Mouse (Mus musculus) kidney, postnatal 4 days (tissue): ENCODE data around the gene Duox1.

Experiments used
- DNase-seq, 2 experiments: peaks; one replicate each; pipeline ENCODE4 v3.0.0; 2021; ENCODE audit warnings: mixed read lengths in 2 of 2

Duox1 gene

GRCm38 (mm10) chr2:122355389-122355788, 39.9 kb downstream of the Duox1 start:
- no peak for DNase-seq

- DNase-seq, result no peak
Observed at GRCm38 (mm10) chr2:122356187-122356586, 40.7 kb downstream of the Duox1 start.

- DNase-seq, result no peak
Observed at GRCm38 (mm10) chr2:122360310-122360709, 44.8 kb downstream of the Duox1 start.

- DNase-seq, result no peak
Observed at GRCm38 (mm10) chr2:122361181-122361580, 45.7 kb downstream of the Duox1 start.

GRCm38 (mm10) chr2:122361868-122362621, 46.6 kb downstream of the Duox1 start:
- no peak for DNase-seq

- no peak for DNase-seq
Observed at GRCm38 (mm10) chr2:122362622-122363523, 47.4 kb downstream of the Duox1 start.

- no peak for DNase-seq
Observed at GRCm38 (mm10) chr2:122364352-122364944, 49.0 kb downstream of the Duox1 start.

GRCm38 (mm10) chr2:122365244-122365866, 49.9 kb downstream of the Duox1 start:
- no peak for DNase-seq

- no peak for DNase-seq
Observed at GRCm38 (mm10) chr2:122366039-122366438, 50.6 kb downstream of the Duox1 start.

- no peak for DNase-seq
Observed at GRCm38 (mm10) chr2:122366706-122367105, 51.2 kb downstream of the Duox1 start.

GRCm38 (mm10) chr2:122367181-122367580, 51.7 kb downstream of the Duox1 start:
- no peak for DNase-seq

- DNase-seq, result no peak
Observed at GRCm38 (mm10) chr2:122367701-122368080, 52.2 kb downstream of the Duox1 start.

GRCm38 (mm10) chr2:122368081-122368971, 52.9 kb downstream of the Duox1 start:
- peak; percentile 70 to 80 for DNase-seq

- peak; percentile 95 to 96 for DNase-seq
Observed at GRCm38 (mm10) chr2:122368995-122369739, 53.7 kb downstream of the Duox1 start, which contains the start of gene Shf. Gene Shf (minus strand): TSS chr2:122369162.

GRCm38 (mm10) chr2:122370101-122370750, 54.8 kb downstream of the Duox1 start:
- no peak for DNase-seq

- no peak for DNase-seq
Observed at GRCm38 (mm10) chr2:122372067-122372466, 56.6 kb downstream of the Duox1 start.

- no peak for DNase-seq
Observed at GRCm38 (mm10) chr2:122372541-122372940, 57.1 kb downstream of the Duox1 start.

GRCm38 (mm10) chr2:122374012-122374411, 58.5 kb downstream of the Duox1 start:
- no peak for DNase-seq

GRCm38 (mm10) chr2:122374666-122375331, 59.3 kb downstream of the Duox1 start:
- no peak for DNase-seq
